20 mouse cellular contexts compared by ENCODE assay signal in genomic region chr5:32232474-32232873, GRCm38 (mm10). TPM values are rescaled to one million over a fixed set of nuclear protein-coding genes. Genes with fewer than 3 reads are reported as not detected.
DNase-seq lines count a peak whose midpoint lies in the region; ATAC-seq and TF ChIP-seq lines count a peak whose summit lies in the region.
"Had no signal": no experiment of that assay in that cellular context is flagged by ENCODE, and none has a peak within 500 bp of the region (broad histone marks: within the 10 kb centered on the region; RNA-seq: fewer than 3 reads in every experiment).

TSS of gene Plb1 (plus strand) at chr5:32232708.

- H3K36me3 ChIP-seq in lung, embryonic 14.5 days (ENCODE audit: insufficient read depth): no peaks in the 10 kb centered on the region
- no peaks in the 10 kb centered on the region for H3K36me3 ChIP-seq in small intestine, adult 2 months (ENCODE audit: control insufficient read depth, insufficient read depth, low read length)
- H3K36me3 ChIP-seq: embryonic facial prominence, embryonic 12.5 days; forebrain, embryonic 15.5 days; hindbrain, embryonic 10.5 days had no signal

- no peak for ATAC-seq in lung, embryonic 14.5 days (ENCODE audit: insufficient read depth)
- ATAC-seq: activated CD4-positive, CD25-positive, alpha-beta regulatory T cell, adult 4 months; forebrain, embryonic 15.5 days had no signal

- H3K4me1 ChIP-seq in lung, embryonic 14.5 days (ENCODE audit: insufficient read depth): no peaks in the 10 kb centered on the region
- no peaks in the 10 kb centered on the region for H3K4me1 ChIP-seq in small intestine, adult 2 months (ENCODE audit: control insufficient read depth, insufficient read depth, insufficient read length, low read length)
- H3K4me1 ChIP-seq: embryonic facial prominence, embryonic 12.5 days; forebrain, embryonic 15.5 days; hindbrain, embryonic 10.5 days had no signal

- no peak within 1 kb of the TSS for H3K4me3 ChIP-seq in lung, embryonic 14.5 days (ENCODE audit: low read depth, low read length)
- H3K4me3 ChIP-seq in small intestine, adult 2 months (ENCODE audit: low read depth, low read length): no peak within 1 kb of the TSS
- H3K4me3 ChIP-seq: embryonic facial prominence, embryonic 12.5 days; forebrain, embryonic 15.5 days; heart, adult 2 months; hindbrain, embryonic 10.5 days had no signal

- WGBS in lung, embryonic 14.5 days: 65% methylated on average over 9 of the region's 9 CpGs
- 67% methylated on average over 9 of the region's 9 CpGs for WGBS in small intestine, adult 2 months

- no peaks in the 10 kb centered on the region for H3K27me3 ChIP-seq in lung, embryonic 14.5 days (ENCODE audit: insufficient read depth, low read length)
- H3K27me3 ChIP-seq in small intestine, adult 2 months (ENCODE audit: control insufficient read depth, insufficient read depth, low read length): no peaks in the 10 kb centered on the region
- H3K27me3 ChIP-seq: embryonic facial prominence, embryonic 12.5 days; forebrain, embryonic 15.5 days had no signal

- no peak within 1 kb of the TSS for H3K4me2 ChIP-seq in lung, embryonic 14.5 days
- H3K4me2 ChIP-seq: embryonic facial prominence, embryonic 12.5 days; forebrain, embryonic 15.5 days; heart, embryonic 11.5 days; hindbrain, embryonic 14.5 days had no signal

- no peak for DNase-seq in lung, embryonic 14.5 days
- no peak for DNase-seq in lung, postnatal 10 days
- no peak for DNase-seq in thymus, postnatal 0 days (ENCODE audit: low spot score)
- no peak for DNase-seq in thymus, postnatal 14 days
- peak; percentile 21 for DNase-seq in testis, postnatal 14 days (ENCODE audit: low spot score)
- DNase-seq in right cerebral cortex, postnatal 10 days (ENCODE audit: low spot score in 2 of 2): no peak
- no peak for DNase-seq in retina, postnatal 1 day
- DNase-seq: adrenal gland, postnatal 14 days; cerebellum, adult 11-12 months; cerebellum, adult 9-10 months; cerebellum, postnatal 25 days; gastrocnemius, postnatal 10 days; heart, adult 2 months had no signal

- H3K9ac ChIP-seq in lung, embryonic 14.5 days: no peak within 1 kb of the TSS
- H3K9ac ChIP-seq: embryonic facial prominence, embryonic 12.5 days; forebrain, embryonic 15.5 days; hindbrain, embryonic 14.5 days had no signal

- H3K9me3 ChIP-seq in lung, embryonic 14.5 days (ENCODE audit: low read depth, low read length): no peaks in the 10 kb centered on the region
- H3K9me3 ChIP-seq: embryonic facial prominence, embryonic 12.5 days; forebrain, embryonic 15.5 days; hindbrain, embryonic 10.5 days had no signal

- H3K27ac ChIP-seq in lung, embryonic 14.5 days (ENCODE audit: low read depth): no peak within 1 kb of the TSS
- no peak within 1 kb of the TSS for H3K27ac ChIP-seq in small intestine, adult 2 months (ENCODE audit: insufficient read depth, low read depth, low read length)
- H3K27ac ChIP-seq: embryonic facial prominence, embryonic 12.5 days; forebrain, embryonic 15.5 days; heart, adult 2 months; hindbrain, embryonic 10.5 days; hindbrain, embryonic 14.5 days had no signal

- TF ChIP-seq CTCF in lung, embryonic 14.5 days (IDR thresholded peaks at IDR 0.05; ENCODE audit: low read depth): no peak
- TF ChIP-seq CTCF in small intestine, adult 2 months (IDR thresholded peaks at IDR 0.05; ENCODE audit: extremely low read depth, insufficient read length, insufficient replicate concordance, low read depth, low read length): no peak

- TF ChIP-seq POLR2A in small intestine, adult 2 months (IDR thresholded peaks at IDR 0.05; ENCODE audit: low read depth, low read length): no peak

RNA-seq across cellular contexts. Expression of gene Plb1, which starts in this region (rescaled TPM):
- polyA plus RNA-seq in lung, embryonic 14.5 days (2014; fragmentation: Nextera tagmentation; extraction: Ambion mirVana): 10.9 and 11.4 TPM in 2 replicates
- 8.8 and 10.7 TPM in 2 replicates for polyA plus RNA-seq in thymus, postnatal 0 days (2015; fragmentation: Nextera tagmentation; extraction: Ambion mirVana)
- polyA plus RNA-seq in small intestine, adult 2 months (2012; rRNA removed): 0.06 and 148 TPM in 2 replicates
- polyA plus RNA-seq: activated CD4-positive, CD25-positive, alpha-beta regulatory T cell, adult 4 months; forebrain, embryonic 15.5 days; hindbrain, embryonic 14.5 days had no signal
